Mouse (Mus musculus) hindbrain, embryonic 14.5 days (tissue): ENCODE measurements around the gene Bsx. TPM values are rescaled to one million over a fixed set of nuclear protein-coding genes. Genes with fewer than 3 reads are reported as not detected.

Experiments used
- ATAC-seq: fragments of 200-750 bp; cut with Nextera tagmentation; 2 replicates; pipeline ENCODE4 v1.8.0; 2017; ENCODE audit warnings: moderate number of reproducible peaks, mild to moderate bottlenecking, moderate TSS enrichment, moderate library complexity; ENCODE audit not compliant: low FRiP score
- DNase-seq: peaks from one replicate; pipeline ENCODE4 v3.0.0-alpha.2; 2015; ENCODE audit warnings: low spot score
- H3K27ac ChIP-seq: fragments of 300-500 bp; sonication (generic); 2 replicates; pipeline ENCODE4 v1.5.1; 2014; ENCODE audit warnings: mild to moderate bottlenecking, moderate library complexity
- H3K27me3 ChIP-seq: fragments of 300-500 bp; sonication (generic); 2 replicates; pipeline ENCODE4 v1.6.1; 2014; ENCODE audit warnings: mild to moderate bottlenecking, low read length, mixed read lengths; ENCODE audit not compliant: control insufficient read depth, insufficient read depth
- H3K36me3 ChIP-seq: fragments of 300-500 bp; sonication (generic); replicated peaks from 2 replicates; pipeline ENCODE4 v1.6.1; 2014; ENCODE audit not compliant: control insufficient read depth, insufficient read depth
- H3K4me1 ChIP-seq: fragments of 300-500 bp; sonication (generic); replicated peaks from 2 replicates; pipeline ENCODE4 v1.6.1; 2014; ENCODE audit warnings: antibody characterized with exemption, low read length, mixed read lengths; ENCODE audit not compliant: control insufficient read depth, insufficient read depth
- H3K4me2 ChIP-seq: fragments of 300-500 bp; sonication (generic); replicated peaks from 2 replicates; pipeline ENCODE4 v1.6.1; 2014; ENCODE audit warnings: mild to moderate bottlenecking, moderate library complexity
- H3K4me3 ChIP-seq: fragments of 300-500 bp; sonication (generic); replicated peaks from 2 replicates; pipeline ENCODE4 v1.5.1; 2014; ENCODE audit warnings: mild to moderate bottlenecking, low read length
- H3K9ac ChIP-seq: fragments of 300-500 bp; sonication (generic); 2 replicates; pipeline ENCODE4 v1.6.1; 2014
- H3K9me3 ChIP-seq: fragments of 300-500 bp; sonication (generic); 2 replicates; pipeline ENCODE4 v1.6.1; 2016; ENCODE audit warnings: low read length; ENCODE audit not compliant: control insufficient read depth
- WGBS: fragments of 180-500 bp; shearing (Covaris S2); extraction: QIAGEN DNeasy Blood & Tissue Kit; methylation state at CpG from one replicate; pipeline ENCODE4 v1.1.7; 2014; 5-methylcytosine and 5-hydroxymethylcytosine counted together
- polyA plus RNA-seq: library from polyadenylated mRNA; unstranded; fragments of >200 nt; fragmentation: Nextera tagmentation; extraction: Ambion mirVana; gene quantifications from 2 replicates; pipeline ENCODE4 v1.2.1, GENCODE M21; 2014

Bsx gene
- polyA plus RNA-seq, 1 experiment from 2014 or later = not detected

GRCm38 (mm10) chr9:40870331-40870730 is 3.6 kb upstream of the Bsx start:
- H3K27ac ChIP-seq = no peak overlapping the region
- no peaks in the 10 kb centered on the region for H3K4me1 ChIP-seq
- no peak for ATAC-seq
- H3K27me3 ChIP-seq = peaks cover 76% of the 10 kb centered on the region
- H3K4me2 ChIP-seq = no peak overlapping the region
- H3K9me3 ChIP-seq = no peaks in the 10 kb centered on the region
- WGBS = 85% methylated on average over 5 of the region's 5 CpGs
- DNase-seq = no peak
- no peaks in the 10 kb centered on the region for H3K36me3 ChIP-seq
- H3K9ac ChIP-seq = no peak overlapping the region
- H3K4me3 ChIP-seq = no peak overlapping the region

GRCm38 (mm10) chr9:40871369-40872155 is 2.4 kb upstream of the Bsx start:
- Histone ChIP-seq H3K36me3 (no peaks in the 10 kb centered on the region), H3K9ac (no peak overlapping the region), H3K4me1 (no peaks in the 10 kb centered on the region), H3K27me3 (peaks cover 88% of the 10 kb centered on the region), H3K9me3 (no peaks in the 10 kb centered on the region), H3K4me3 (no peak overlapping the region), H3K27ac (no peak overlapping the region), H3K4me2 (peak overlapping the region; percentile 23; the same call in 1 of the 2 replicates)
- ATAC-seq (no peak), DNase-seq (no peak)
- 1% methylated on average over 34 of the region's 34 CpGs for WGBS

GRCm38 (mm10) chr9:40872156-40872478 is 1.8 kb upstream of the Bsx start:
- WGBS = 4% methylated on average over 8 of the region's 8 CpGs
- Histone ChIP-seq H3K4me3 (no peak overlapping the region), H3K9ac (no peak overlapping the region), H3K27me3 (peaks cover 90% of the 10 kb centered on the region), H3K9me3 (no peaks in the 10 kb centered on the region), H3K27ac (no peak overlapping the region), H3K36me3 (no peaks in the 10 kb centered on the region), H3K4me2 (peak overlapping the region; percentile 23; the same call in 1 of the 2 replicates), H3K4me1 (no peaks in the 10 kb centered on the region)
- ATAC-seq (no peak), DNase-seq (no peak)

GRCm38 (mm10) chr9:40874961-40875360 is 1.0 kb downstream of the Bsx start:
- WGBS = 7% methylated on average over 4 of the region's 4 CpGs
- H3K4me1 ChIP-seq = 0 out of 2 replicates have a peak, but pooled peaks cover 4% of the 10 kb centered on the region
- DNase-seq (no peak), ATAC-seq (no peak)
- no peak overlapping the region for H3K4me3 ChIP-seq
- no peak overlapping the region for H3K27ac ChIP-seq
- no peak overlapping the region for H3K9ac ChIP-seq
- no peaks in the 10 kb centered on the region for H3K9me3 ChIP-seq
- H3K36me3 ChIP-seq = no peaks in the 10 kb centered on the region
- peaks cover 93% of the 10 kb centered on the region for H3K27me3 ChIP-seq
- no peak overlapping the region for H3K4me2 ChIP-seq

GRCm38 (mm10) chr9:40875431-40875830 is 1.5 kb downstream of the Bsx start:
- Histone ChIP-seq H3K4me3 (no peak overlapping the region), H3K4me1 (0 out of 2 replicates have a peak, but pooled peaks cover 4% of the 10 kb centered on the region), H3K9ac (no peak overlapping the region), H3K9me3 (no peaks in the 10 kb centered on the region), H3K36me3 (no peaks in the 10 kb centered on the region), H3K27ac (no peak overlapping the region), H3K27me3 (peaks cover 93% of the 10 kb centered on the region), H3K4me2 (no peak overlapping the region)
- no peak for ATAC-seq
- no peak for DNase-seq
- WGBS = under 1% methylated on average over 17 of the region's 17 CpGs

- Histone ChIP-seq H3K4me2 (no peak overlapping the region), H3K27ac (no peak overlapping the region), H3K4me3 (no peak overlapping the region), H3K36me3 (no peaks in the 10 kb centered on the region), H3K4me1 (0 out of 2 replicates have a peak, but pooled peaks cover 4% of the 10 kb centered on the region), H3K9me3 (no peaks in the 10 kb centered on the region), H3K9ac (no peak overlapping the region), H3K27me3 (peaks cover 94% of the 10 kb centered on the region)
- ATAC-seq (no peak), DNase-seq (no peak)
- WGBS = 1% methylated on average over 29 of the region's 29 CpGs
These were observed 2.2 kb downstream of the Bsx start for GRCm38 (mm10) chr9:40876164-40876563.

- no peak overlapping the region for H3K9ac ChIP-seq
- no peaks in the 10 kb centered on the region for H3K9me3 ChIP-seq
- H3K4me1 ChIP-seq = 0 out of 2 replicates have a peak, but pooled peaks cover 4% of the 10 kb centered on the region
- no peak overlapping the region for H3K27ac ChIP-seq
- no peak overlapping the region for H3K4me2 ChIP-seq
- H3K36me3 ChIP-seq = no peaks in the 10 kb centered on the region
- ATAC-seq = no peak
- 11% methylated on average over 5 of the region's 5 CpGs for WGBS
- no peak overlapping the region for H3K4me3 ChIP-seq
- DNase-seq = no peak
- peaks cover 94% of the 10 kb centered on the region for H3K27me3 ChIP-seq
These were observed 2.8 kb downstream of the Bsx start for GRCm38 (mm10) chr9:40876693-40877092.

GRCm38 (mm10) chr9:40877146-40877880 is 3.4 kb downstream of the Bsx start:
- H3K9ac ChIP-seq = no peak overlapping the region
- ATAC-seq (no peak), DNase-seq (no peak)
- no peaks in the 10 kb centered on the region for H3K9me3 ChIP-seq
- H3K36me3 ChIP-seq = no peaks in the 10 kb centered on the region
- 0 out of 2 replicates have a peak overlapping the region, but pooled peaks have one; percentile 2 for H3K4me2 ChIP-seq
- H3K4me1 ChIP-seq = 0 out of 2 replicates have a peak, but pooled peaks cover 4% of the 10 kb centered on the region
- peaks cover 94% of the 10 kb centered on the region for H3K27me3 ChIP-seq
- H3K4me3 ChIP-seq = peak overlapping the region; percentile 9; the same call in 1 of the 2 replicates
- under 1% methylated on average over 42 of the region's 42 CpGs for WGBS
- no peak overlapping the region for H3K27ac ChIP-seq

- no peak overlapping the region for H3K9ac ChIP-seq
- WGBS = under 1% methylated on average over 26 of the region's 29 CpGs
- H3K4me1 ChIP-seq = 0 out of 2 replicates have a peak, but pooled peaks cover 4% of the 10 kb centered on the region
- 0 out of 2 replicates have a peak overlapping the region, but pooled peaks have one; percentile 2 for H3K4me2 ChIP-seq
- H3K4me3 ChIP-seq = peak overlapping the region; percentile 9; the same call in 1 of the 2 replicates
- no peaks in the 10 kb centered on the region for H3K36me3 ChIP-seq
- DNase-seq (no peak), ATAC-seq (no peak)
- H3K27me3 ChIP-seq = peaks cover 94% of the 10 kb centered on the region
- H3K27ac ChIP-seq = no peak overlapping the region
- no peaks in the 10 kb centered on the region for H3K9me3 ChIP-seq
These were observed 3.9 kb downstream of the Bsx start for GRCm38 (mm10) chr9:40877881-40878235.
